9 mouse cellular contexts compared by ENCODE assay signal in genomic region chr15:81586466-81586865, GRCm38 (mm10). TPM values are rescaled to one million over a fixed set of nuclear protein-coding genes. Genes with fewer than 3 reads are reported as not detected.
DNase-seq lines count a peak whose midpoint lies in the region; ATAC-seq and TF ChIP-seq lines count a peak whose summit lies in the region.
"Had no signal": no experiment of that assay in that cellular context is flagged by ENCODE, and none has a peak within 500 bp of the region (broad histone marks: within the 10 kb centered on the region; RNA-seq: fewer than 3 reads in every experiment).

No protein-coding gene starts in this region.

- intact Hi-C loops in heart, postnatal 14 days (cut with DNase I), result loop anchor here (2.0 to 5.0 kb wide), 3 partner anchors 20 to 139 kb away; no protein-coding TSS in a partner anchor

- peak overlapping the region; percentile 100 for H3K9ac ChIP-seq in heart, embryonic 16.5 days (ENCODE audit: low read length)

- under 1% methylated on average over 28 of the region's 28 CpGs for WGBS in heart, embryonic 16.5 days
- WGBS in bone marrow, adult 2 months, result under 1% methylated on average over 28 of the region's 28 CpGs

- H3K27me3 ChIP-seq in heart, embryonic 16.5 days (ENCODE audit: control insufficient read depth, insufficient read depth, low read length), result no peaks in the 10 kb centered on the region
- H3K27me3 ChIP-seq: Patski had no signal

- H3K27ac ChIP-seq in heart, embryonic 16.5 days (ENCODE audit: low read length), result peak overlapping the region; percentile 100
- peak overlapping the region; percentile 100 for H3K27ac ChIP-seq in bone marrow, adult 2 months (ENCODE audit: control insufficient read depth, insufficient read depth, low read depth, low read length, poor library complexity)

- ATAC-seq in heart, embryonic 16.5 days (replicated peaks; ENCODE audit: extremely low read depth, insufficient read depth, low FRiP score), result no peak
- 0 out of 2 replicates have a peak, but pooled peaks have one; percentile 0 for ATAC-seq in granulocyte monocyte progenitor cell, adult 5-6 weeks (replicated peaks; ENCODE audit: poor library complexity, severe bottlenecking)

- H3K4me2 ChIP-seq in heart, embryonic 16.5 days (ENCODE audit: low read depth, low read length), result peak overlapping the region; percentile 95

- no peaks in the 10 kb centered on the region; the same call in 1 of the 2 replicates for H3K36me3 ChIP-seq in heart, embryonic 16.5 days (ENCODE audit: control insufficient read depth, insufficient read depth)

- TF ChIP-seq POLR2A in bone marrow, adult 2 months (IDR thresholded peaks at IDR 0.05; ENCODE audit: borderline replicate concordance, control insufficient read depth, low read depth, low read length), result no peak

- TF ChIP-seq CTCF in bone marrow, adult 2 months (IDR thresholded peaks at IDR 0.05; ENCODE audit: control insufficient read depth, insufficient read depth, low read length), result no peak

- DNase-seq in heart, postnatal 14 days, result no peak
- DNase-seq in lung, postnatal 14 days, result peak; percentile 45
- no peak for DNase-seq in right cerebral cortex, postnatal 14 days
- no peak for DNase-seq in cerebellum, adult 8-10 months
- no peak for DNase-seq in urinary bladder, postnatal 14 days (ENCODE audit: low spot score)

- no peaks in the 10 kb centered on the region for H3K9me3 ChIP-seq in heart, embryonic 16.5 days (replicated peaks; ENCODE audit: control insufficient read depth, low read length)

- H3K4me1 ChIP-seq in heart, embryonic 16.5 days (ENCODE audit: control insufficient read depth, insufficient read depth, low read length), result peaks cover 19% of the 10 kb centered on the region
- no peaks in the 10 kb centered on the region; the same call in 1 of the 2 replicates for H3K4me1 ChIP-seq in bone marrow, adult 2 months (ENCODE audit: control insufficient read depth, insufficient read depth, low read length)

- H3K4me3 ChIP-seq in heart, embryonic 16.5 days (ENCODE audit: low read length), result peak overlapping the region; percentile 94
- H3K4me3 ChIP-seq in bone marrow, adult 2 months (replicated peaks; ENCODE audit: control insufficient read depth, low read depth, low read length), result peak overlapping the region; percentile 86

RNA-seq across cellular contexts. Expression of gene Ep300, which starts 1.3 kb away (rescaled TPM):
- 11.5 and 12.2 TPM in 2 replicates for polyA plus RNA-seq in heart, embryonic 16.5 days (2015; fragmentation: Nextera tagmentation; extraction: Ambion mirVana)
- 10 to 100 TPM; 54.6 to 57.1 TPM for total RNA-seq in heart, postnatal 14 days (2021)
- 22.3 and 55.4 TPM in 2 replicates for polyA plus RNA-seq in bone marrow, adult 2 months (2011; ENCODE audit: insufficient read depth, insufficient read length, low replicate concordance, missing spikeins)
- 120 and 136 TPM in 2 replicates for total RNA-seq in granulocyte monocyte progenitor cell, adult 5-6 weeks (2014; fragmentation: Nextera tagmentation)
- 20.7 and 38.5 TPM in 2 replicates for total RNA-seq in granulocyte monocyte progenitor cell, adult 5-6 weeks (2017)
